Mouse (Mus musculus) heart, adult 9 months (tissue): Measurements from ENCODE around the gene Mrm2.

Experiments used
- DNase-seq, 2 experiments: peaks; one replicate each; pipeline ENCODE4 v3.0.0; 2022; ENCODE audit warnings: low spot score in 2 of 2

Mrm2 gene

DNA sequence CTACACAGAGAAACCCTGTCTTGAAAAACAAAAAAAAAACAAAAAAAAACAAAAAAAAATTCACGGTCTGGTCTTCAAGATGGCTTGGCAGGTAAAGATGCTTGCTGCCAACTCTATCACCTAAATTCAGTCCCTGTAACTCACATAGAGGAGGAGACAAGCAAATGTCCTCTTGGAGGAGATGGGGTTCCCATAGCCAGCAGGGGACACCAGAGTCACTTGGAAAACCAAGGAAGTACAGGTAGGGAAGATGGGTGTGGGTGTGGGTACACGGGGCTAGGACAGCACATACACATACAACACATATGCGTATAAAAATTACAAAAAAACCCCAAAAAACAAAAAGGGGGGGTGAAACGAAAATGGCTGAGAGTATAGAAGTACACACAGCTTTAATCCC is 11.2 kb upstream of the Mrm2 start:
- no peak for DNase-seq

DNA sequence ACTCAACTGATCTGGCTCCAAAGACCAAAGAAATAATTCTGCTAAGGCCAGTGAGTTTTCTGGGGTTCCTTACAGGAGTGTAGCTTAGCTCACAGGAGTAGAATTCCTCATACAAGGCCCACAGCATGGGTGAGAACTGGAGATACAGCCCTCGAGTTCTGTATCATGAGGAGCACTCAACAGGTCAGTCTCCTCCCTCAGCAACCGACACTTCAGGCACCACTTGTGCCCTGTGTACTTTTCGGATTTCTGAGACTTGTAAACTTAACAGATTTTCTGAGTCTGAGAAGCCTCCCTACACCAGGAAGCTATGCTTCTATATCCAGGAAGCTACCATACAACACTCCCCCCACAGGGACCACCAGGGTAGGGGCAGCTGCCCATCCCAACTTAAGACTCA is 8.1 kb upstream of the Mrm2 start:
- DNase-seq, result no peak

DNA sequence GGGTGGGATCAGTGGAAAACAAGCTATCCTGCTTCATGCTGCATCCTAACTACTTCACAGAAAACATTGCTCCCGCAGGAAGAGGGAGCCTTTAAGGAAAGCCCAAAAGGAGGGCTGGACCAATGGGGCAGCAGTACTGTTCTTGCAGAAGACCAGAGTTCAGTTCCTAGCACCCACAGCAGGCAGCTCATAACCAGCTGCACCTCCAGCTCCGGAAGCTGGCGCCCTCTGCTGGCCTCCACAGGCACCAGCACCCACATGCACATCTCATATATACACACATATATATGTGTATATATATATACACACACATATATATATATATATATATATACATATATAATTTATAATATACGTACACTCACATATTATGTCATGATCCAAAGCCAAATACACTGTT is 7.1 kb upstream of the Mrm2 start:
- DNase-seq, result no peak

DNA sequence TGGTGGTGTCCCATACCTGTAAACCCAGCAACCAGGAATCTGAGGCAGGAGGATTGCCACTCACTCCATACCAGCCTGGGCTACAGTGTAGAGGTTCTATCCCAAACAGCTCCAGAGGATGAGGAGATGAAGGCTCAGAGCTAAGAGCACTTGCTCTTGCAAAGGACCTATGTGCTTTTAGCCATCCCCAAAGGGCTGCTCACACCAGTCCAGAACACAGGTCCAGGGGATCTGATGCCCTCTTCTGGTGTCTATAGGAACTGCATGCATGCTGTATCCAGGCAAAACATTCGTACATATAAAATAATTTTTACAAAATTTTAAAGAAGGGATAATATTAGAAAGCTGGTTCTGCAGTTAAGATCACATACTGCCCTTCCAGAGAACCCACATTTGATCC is 5.0 kb upstream of the Mrm2 start:
- DNase-seq, result no peak

DNA sequence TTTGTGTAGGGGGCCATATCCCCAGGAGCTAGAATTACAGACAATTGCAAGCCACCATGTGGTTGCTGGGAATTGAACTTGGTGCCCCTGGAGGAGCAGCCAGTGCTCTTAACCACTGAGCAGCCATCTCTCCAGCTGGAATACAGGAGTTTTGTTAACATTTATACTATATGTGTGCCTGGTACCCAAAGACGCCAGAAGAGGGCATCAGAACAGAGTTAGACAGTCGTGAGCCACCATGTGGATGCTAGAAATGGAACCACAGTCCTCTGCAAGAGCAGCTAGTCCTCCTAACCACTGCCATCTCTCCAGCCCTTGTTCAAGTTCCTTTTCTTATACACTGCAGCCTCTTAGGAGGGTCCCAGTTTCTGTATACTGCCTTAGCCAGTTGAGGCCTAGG is 1.9 kb upstream of the Mrm2 start:
- no peak for DNase-seq

DNA sequence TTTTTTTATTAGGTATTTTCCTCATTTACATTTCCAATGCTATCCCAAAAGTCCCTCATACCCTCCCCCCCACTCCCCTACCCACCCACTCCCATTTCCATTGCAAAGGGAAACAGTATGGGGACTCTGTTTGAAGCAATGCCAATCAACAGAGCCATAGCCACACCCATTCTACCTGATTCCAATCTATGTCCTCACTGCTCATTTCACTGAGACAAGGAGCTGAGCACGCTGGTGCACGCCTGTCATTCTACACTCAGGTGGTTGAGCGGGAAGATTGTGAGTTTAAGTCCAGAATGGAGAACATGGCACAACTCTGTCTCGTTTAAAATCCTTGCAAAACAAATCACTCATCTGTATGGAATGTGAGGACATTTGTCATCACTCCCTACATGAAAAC is 821 bp upstream of the Mrm2 start:
- no peak for DNase-seq

DNA sequence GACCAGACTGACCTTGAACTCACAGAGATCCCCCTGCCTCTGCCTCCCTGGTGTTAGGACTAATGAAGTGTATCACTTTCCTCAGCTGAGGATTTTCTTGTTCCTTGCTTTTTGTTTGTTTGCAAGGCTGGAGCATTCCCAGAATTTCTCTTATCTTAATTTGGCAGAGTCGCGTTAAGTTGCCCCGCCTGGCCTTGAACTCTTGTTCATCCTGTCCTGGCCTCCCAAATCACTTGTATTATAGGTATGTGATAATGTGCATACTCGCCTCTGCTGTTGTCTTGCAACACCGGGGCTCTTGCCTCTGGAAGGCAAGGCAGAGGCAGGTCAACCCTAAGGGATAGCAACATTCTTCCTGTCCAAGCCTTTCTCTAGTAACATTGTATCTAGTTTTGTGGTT is 7.6 kb downstream of the Mrm2 start:
- DNase-seq, result no peak

DNA sequence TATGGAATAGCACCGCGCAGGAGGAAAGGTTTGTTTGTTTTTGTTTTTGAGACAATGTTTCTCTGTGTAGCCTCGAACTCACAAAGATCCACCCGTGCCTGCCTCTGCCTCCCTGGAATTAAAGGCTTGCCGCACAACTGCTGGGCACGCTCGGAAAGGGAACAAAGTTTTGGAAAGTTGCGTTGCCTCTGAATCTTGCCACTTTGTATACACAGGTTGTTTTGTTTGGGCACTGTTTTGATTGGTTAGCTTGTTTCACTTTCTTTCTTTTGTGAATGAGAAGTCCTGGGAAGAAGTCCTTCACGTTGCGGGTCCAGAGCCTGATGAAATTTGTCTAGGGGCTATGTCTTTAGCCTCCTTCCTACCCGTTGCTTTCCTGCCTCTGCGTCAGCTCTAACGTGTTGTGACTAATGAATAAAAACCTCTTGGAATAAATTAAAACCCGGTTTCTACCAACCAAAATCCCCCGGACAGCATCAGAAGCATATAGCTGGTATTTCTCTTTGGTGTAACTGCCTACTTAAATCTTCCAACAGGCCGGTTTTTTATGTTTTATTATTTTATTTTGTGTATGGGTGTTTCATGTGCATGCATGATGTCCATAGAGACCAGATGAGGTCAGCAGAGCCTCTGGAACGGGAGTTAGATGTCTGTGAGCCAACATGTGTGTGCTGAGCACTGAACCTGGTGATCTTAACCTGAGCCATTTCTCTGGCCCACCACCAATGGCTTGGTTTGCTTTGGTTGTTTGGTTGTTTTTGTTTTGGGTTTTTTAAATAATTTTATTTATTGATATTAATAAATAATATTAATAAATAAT is 9.7 kb downstream of the Mrm2 start:
- peak in 1 of 2 experiments; percentile 17 for DNase-seq

DNA sequence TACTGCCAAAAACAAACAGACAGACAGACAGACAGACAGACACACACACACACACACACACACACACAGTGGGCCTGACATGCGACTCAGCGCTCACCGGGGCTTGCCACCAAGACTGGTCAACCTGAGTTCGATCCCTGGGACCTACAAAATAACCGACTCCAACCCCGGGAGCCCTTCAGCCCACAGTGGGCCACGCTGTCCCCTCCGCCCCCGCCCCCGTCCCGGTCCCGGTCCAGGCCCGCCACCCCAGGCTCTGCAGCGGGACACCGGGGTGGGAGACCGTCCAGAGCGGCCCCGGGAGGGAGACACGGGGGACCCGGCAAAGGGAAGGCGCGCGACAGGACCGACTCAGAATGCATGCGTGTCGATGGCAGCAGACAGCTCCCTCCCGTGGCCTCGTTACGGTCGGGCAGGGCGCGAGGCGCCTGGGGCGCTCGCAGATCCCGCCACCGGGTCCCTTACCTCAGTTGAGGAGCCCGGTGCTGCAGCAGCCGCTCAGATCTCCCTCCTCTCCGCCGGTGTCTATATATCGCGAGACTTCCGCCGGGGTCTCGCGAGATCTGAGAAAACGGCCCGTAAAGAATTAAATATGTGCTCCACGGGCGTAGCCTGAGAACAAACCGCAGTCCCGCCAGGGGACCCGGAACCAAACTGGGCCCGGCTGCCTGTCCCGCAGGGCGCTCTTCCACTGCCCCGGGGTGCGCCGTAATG is 10.5 kb downstream of the Mrm2 start, which contains the start of the genes Mad1l1 and Nudt1:
TSS of gene Mad1l1 (minus strand) at position 511 of the 714 bp plus-strand sequence.
TSS of gene Nudt1 (plus strand) at position 615 of the 714 bp plus-strand sequence.
- peak; percentile 94 to 96 for DNase-seq

DNA sequence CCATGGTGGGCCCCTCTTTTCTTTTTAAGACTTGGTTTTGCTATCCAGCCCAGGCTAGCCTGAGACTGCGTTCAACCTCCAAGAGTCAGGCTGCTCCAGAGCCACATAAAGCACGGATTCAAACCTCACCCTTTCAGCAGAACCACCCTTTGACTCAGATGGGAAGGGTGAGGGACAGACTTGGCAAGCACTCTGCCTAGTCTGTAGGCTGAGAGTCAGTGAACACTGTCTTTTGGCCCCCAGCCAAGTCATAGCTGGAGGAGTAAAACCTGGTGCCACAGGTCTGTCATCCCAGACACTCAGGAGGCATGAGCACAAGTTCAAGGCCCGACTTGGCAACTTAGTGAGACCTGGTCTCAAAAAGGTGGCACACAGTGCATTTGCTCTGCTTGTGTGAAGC is 15.0 kb downstream of the Mrm2 start:
- no peak for DNase-seq

DNA sequence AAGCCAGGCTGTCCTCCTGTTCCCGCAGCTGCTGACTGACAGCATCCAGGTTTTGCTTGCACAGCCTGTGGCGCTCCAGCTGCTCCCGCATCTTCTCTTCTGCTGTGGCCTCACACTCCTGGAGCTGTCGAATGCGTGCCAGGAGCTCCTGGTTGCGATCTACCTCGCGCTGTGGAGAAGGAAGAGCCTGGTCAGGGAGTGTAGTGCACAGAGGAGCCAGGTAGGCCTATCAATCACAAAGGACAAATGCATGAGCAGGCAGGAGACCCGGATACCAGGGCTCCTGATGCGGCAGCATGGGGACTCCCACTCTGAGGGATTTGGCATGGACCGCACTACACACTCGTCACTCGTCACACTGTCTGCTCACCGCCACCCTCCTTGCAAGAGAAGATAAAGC is 24.1 kb downstream of the Mrm2 start:
- no peak for DNase-seq

DNA sequence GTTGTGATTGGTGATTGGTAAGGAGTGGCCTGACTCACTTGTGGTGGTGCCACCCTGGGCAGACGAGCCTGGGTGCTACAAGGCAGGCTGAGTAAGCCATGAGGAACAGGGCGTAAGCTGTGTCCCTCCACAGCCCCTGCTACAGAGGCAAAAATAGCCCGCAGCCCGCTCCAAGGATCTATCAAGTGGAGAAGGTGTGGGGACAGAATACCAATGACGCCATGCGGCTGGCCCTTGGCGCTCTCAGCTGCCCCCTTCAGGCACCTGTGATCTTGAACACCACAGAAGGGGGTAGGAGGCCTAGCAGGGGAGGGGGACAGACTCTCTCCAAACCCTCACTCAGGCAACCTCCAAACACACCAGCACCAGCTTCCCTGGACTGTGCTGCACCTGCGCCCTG is 25.7 kb downstream of the Mrm2 start:
- peak; percentile 34 to 53 for DNase-seq

DNA sequence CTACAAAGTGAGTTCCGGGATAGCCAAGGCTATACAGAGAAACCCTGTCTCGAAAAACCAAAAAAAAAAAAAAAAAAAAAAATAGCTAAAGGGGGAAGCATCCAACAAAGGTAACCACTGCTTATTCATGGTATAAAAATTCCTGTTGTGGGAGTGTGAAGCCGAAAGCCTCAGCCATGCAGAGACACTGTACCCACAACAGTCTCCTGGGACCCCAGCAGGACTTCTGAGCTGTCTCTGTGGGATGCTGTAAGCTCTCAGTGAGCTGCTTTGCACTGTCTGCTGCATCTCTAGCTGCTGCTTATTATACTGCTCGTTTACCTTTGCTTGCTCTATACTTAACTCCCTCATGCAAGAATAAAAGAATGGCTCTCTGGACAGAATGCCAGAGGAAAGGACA is 33.4 kb downstream of the Mrm2 start:
- DNase-seq, result no peak

DNA sequence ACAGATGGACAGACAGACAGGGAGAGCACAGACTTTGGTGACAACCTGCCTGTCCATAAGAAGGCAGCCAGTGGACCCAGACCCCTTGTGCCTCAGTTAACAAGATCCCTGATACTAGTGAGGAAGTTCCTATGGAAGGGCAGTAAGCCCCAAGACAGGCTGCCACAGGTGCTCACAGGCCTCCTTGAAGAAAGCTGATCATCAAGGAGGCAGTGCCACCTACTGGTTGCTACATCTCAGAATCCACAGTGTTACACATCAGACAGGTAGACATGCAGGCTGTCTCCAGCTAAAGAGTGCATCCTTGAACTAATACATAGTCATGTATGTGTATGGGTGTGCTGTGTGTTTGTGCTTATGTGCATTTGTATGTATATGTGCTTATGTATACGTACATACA is 39.5 kb downstream of the Mrm2 start:
- DNase-seq, result peak; percentile 16 to 53

DNA sequence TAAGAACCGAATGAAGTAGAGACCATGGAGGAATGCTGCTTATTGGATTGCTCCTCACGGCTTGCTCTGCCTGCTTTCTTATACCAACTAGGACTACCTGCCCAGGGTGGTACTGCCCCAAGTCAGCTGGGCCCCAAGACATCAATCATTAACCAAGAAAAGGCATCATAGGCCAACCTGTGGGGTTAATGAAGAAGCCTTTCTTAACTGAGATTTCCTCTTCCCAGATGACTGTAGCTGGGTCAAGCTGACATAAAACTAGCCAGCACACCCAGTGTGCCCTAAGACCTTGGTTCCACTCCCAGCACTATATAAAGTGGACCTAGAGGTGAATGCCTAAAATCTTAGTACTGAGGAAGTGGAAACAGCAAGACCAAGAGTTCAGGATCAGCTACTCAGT is 42.5 kb downstream of the Mrm2 start:
- DNase-seq, result no peak

DNA sequence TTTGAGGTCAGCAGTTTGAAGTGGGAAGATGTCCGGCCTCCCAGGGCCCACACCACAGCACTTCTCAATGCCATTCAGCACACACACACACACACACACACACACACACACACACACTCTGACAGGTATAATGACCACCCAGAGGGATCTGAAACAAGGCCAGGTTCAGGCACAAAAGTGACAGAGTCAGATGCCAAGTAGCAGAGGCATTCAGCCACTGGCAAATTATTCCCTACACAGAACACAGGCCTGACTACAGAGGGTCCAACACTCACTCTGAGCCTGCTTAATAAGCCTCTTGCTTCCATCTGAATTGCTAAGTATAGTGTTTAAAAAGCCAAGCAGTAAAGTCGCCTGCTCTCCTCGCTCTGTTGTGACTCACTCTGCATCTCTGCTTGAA is 43.4 kb downstream of the Mrm2 start:
- DNase-seq, result no peak

DNA sequence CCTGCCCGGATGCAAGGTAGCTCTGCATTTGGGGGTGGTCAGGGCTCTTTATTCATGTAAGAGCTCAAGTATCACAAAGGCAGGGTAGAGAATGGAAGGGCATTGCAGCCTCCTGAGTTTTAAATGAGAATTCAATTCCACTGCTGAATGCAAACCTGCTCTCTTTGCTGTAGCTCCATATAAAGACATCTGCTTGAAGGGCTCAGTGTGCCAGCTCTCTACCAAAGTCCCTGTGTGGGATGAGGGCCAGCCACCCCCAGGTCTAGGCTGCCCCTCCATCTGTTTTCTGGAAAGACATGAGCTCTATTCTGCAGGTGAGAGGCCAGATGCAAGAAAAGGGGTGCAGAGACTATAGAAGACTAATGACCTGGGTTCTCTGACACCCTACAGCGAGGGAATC is 46.9 kb downstream of the Mrm2 start:
- DNase-seq, result no peak

DNA sequence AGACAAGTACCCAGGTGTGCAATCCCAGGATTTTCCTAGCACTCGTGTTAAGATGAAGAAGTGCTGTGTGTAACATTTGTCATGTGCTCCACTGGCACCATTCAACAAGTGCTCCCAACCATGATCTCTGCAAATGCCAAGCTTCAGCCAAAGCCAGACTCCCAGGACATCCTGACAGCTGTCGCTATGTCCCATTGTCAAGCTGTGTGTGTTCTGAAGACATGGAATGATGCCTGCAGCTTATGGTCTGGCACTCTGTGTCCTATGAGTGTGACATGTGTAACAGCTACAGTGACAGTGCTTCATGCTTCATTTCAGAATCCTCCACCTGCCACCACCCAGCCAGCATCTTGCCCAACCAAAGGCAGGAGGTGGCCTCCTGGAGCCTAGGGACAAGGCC is 47.7 kb downstream of the Mrm2 start:
- DNase-seq, result no peak

DNA sequence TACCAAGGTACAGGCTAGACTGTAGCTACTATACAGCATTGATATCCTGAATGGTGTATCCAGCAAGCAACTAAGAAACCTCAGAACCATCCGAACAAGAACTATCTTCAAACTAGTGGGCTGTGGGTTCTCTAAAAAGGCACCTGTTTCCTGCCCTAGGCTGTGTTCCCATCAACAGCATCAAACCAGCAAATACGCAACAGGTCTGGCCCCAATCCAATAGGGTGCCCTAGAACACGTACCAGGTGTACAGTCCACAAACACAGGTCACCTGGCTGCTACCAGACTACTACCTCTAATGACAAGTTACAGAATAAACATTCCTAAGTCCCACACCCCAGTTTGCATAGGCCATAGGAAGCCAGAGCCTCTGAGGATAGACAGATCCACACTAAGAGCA is 48.8 kb downstream of the Mrm2 start:
- DNase-seq, result no peak

DNA sequence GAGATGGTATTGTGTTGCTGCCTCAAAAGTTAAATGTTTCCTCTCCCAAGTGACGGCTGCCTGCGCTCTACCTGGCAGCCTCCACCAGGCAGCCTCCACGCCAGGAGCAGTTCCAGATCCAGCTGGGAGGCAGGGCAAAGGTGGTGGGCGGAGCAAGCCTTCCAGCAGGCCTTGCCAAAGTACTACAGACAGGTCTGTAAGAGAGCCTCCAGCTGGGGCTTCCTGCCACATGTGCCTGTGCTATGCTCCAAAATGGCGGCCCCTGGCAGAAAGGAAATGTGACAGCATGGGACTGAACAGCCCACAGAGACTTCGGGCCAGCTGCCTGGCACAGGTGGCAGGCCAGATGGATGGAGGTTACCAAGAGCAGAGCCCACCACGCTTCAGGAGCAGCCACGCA is 49.3 kb downstream of the Mrm2 start:
- DNase-seq, result no peak

DNA sequence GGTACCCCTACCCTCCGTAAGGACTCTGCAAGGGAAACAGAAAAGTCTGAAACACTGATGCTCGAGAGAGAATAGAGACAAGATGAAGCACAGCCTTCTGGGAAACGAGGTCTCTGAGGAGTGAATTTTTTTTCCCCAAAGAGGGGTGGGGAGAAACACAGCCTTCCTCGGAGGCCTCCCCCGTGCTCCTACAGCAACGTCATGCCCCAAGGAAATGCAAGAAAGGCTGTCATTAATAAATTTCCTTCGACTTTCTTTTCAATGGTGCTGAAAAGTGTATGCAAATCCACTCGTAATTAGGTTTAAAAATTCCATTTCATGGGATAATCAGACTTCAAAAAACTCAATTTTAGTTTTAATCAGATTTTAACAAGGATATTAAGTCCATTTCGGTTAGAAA is 51.5 kb downstream of the Mrm2 start:
- DNase-seq, result no peak
